In genomic region chr9:77753853-77754727, GRCm38 (mm10) we compare ENCODE assay signal across 8 mouse cellular contexts. TPM values are rescaled to one million over a fixed set of nuclear protein-coding genes. Genes with fewer than 3 reads are reported as not detected.
A peak's percentile ranks its signal among the peaks of the same experiment; 100 is the strongest.
DNase-seq lines count a peak whose midpoint lies in the region; ATAC-seq lines count a peak whose summit lies in the region.

Gclc (plus strand) TSS chr9:77754535.

- H3K9ac ChIP-seq in intestine, embryonic 15.5 days = peak within 1 kb of the TSS; percentile 84

- ATAC-seq in intestine, embryonic 15.5 days = peak; percentile 83
- 0 out of 2 replicates have a peak, but pooled peaks have one; percentile 16 for ATAC-seq in megakaryocyte-erythroid progenitor cell, adult 5-6 weeks (replicated peaks; ENCODE audit: low FRiP score, low TSS enrichment, poor library complexity, severe bottlenecking)

- H3K27me3 ChIP-seq in intestine, embryonic 15.5 days (replicated peaks) = no peaks in the 10 kb centered on the region

- peaks cover 12% of the 10 kb centered on the region for H3K4me1 ChIP-seq in intestine, embryonic 15.5 days (replicated peaks)

- 8% methylated on average over 51 of the region's 54 CpGs for WGBS in intestine, embryonic 15.5 days

- H3K36me3 ChIP-seq in intestine, embryonic 15.5 days = no peaks in the 10 kb centered on the region

- peak within 1 kb of the TSS; percentile 91 for H3K4me2 ChIP-seq in intestine, embryonic 15.5 days (replicated peaks)

- DNase-seq in adrenal gland, adult 2 months = peak; percentile 96
- DNase-seq in embryo, embryonic 11.5 days (ENCODE audit: low read depth, low spot score) = peak; percentile 85
- peak; percentile 83 to 88 for DNase-seq in gastrocnemius, postnatal 36 days
- peak; percentile 90 to 93 for DNase-seq in left cerebral cortex, postnatal 14 days (ENCODE audit: low spot score in 2 of 2)
- peak; percentile 89 for DNase-seq in right cerebral cortex, postnatal 14 days
- peak; percentile 91 for DNase-seq in urinary bladder, postnatal 25 days (ENCODE audit: low spot score)

- peak within 1 kb of the TSS; percentile 82 for H3K4me3 ChIP-seq in intestine, embryonic 15.5 days (replicated peaks)

- H3K9me3 ChIP-seq in intestine, embryonic 15.5 days = no peaks in the 10 kb centered on the region

- intact Hi-C loops in gastrocnemius, postnatal 36 days (cut with DNase I) = no loop called here
- intact Hi-C loops in left cerebral cortex, postnatal 14 days (cut with DNase I) = loop anchor here (5.0 kb wide), 1 partner anchor 97 kb away; no protein-coding TSS in a partner anchor

- H3K27ac ChIP-seq in intestine, embryonic 15.5 days = peak within 1 kb of the TSS; percentile 82

RNA-seq across cellular contexts. Expression of gene Gclc, which starts in this region (rescaled TPM):
- total RNA-seq in adrenal gland, adult 2 months (2021) = 10 to 100 TPM; 35.8 to 44.5 TPM
- 13.3 and 14.5 TPM in 2 replicates for polyA plus RNA-seq in adrenal gland, adult 2 months (2012; rRNA removed)
- 1 to 10 TPM; 8.0 to 9.1 TPM for total RNA-seq in gastrocnemius, postnatal 36 days (2021)
- polyA plus RNA-seq in intestine, embryonic 15.5 days (2015; fragmentation: Nextera tagmentation; extraction: Ambion mirVana) = 13.0 and 13.5 TPM in 2 replicates
- 10 to 100 TPM; 35.1 to 36.3 TPM for total RNA-seq in left cerebral cortex, postnatal 14 days (2021)
- 73.3 and 88.4 TPM in 2 replicates for total RNA-seq in megakaryocyte-erythroid progenitor cell, adult 5-6 weeks (2014; fragmentation: Nextera tagmentation)
- 74.4 and 85.9 TPM in 2 replicates for total RNA-seq in megakaryocyte-erythroid progenitor cell, adult 5-6 weeks (2017)

Comparison
In these comparisons a context has a peak if more than half of its experiments do, and no peak if none do; other contexts are left out.
1. Peak in every context shown above with its lines: DNase-seq, ATAC-seq, H3K4me3 ChIP-seq and H3K27ac ChIP-seq.